Mouse (Mus musculus) c-Kit-positive CD71-positive TER-119-positive erythroid progenitor cells, embryonic 14.5 days (primary cell): Measurements from ENCODE around the gene Dync1li1.
A peak's percentile ranks its signal among the peaks of the same experiment; 100 is the strongest.

Source experiments
- DNase-seq: peaks from one replicate; pipeline ENCODE4 v3.0.0-alpha.2; 2013; ENCODE audit warnings: low spot score

Gene Dync1li1

GRCm38 (mm10) chr9:114688252-114688952 lies at the start of gene Dync1li1:
Gene Dync1li1 (plus strand): TSS chr9:114688790.
- DNase-seq = peak; percentile 95

- no peak for DNase-seq
Observed at GRCm38 (mm10) chr9:114639186-114639748, 49.3 kb upstream of the Dync1li1 start.

GRCm38 (mm10) chr9:114639839-114640646 lies 48.5 kb upstream of the Dync1li1 start, which contains the start of gene Cnot10:
Gene Cnot10 (minus strand): TSS chr9:114640184.
- DNase-seq = peak; percentile 98

- DNase-seq = no peak
Observed at GRCm38 (mm10) chr9:114646556-114647505, 41.8 kb upstream of the Dync1li1 start.

- DNase-seq = no peak
Observed at GRCm38 (mm10) chr9:114647506-114648432, 40.8 kb upstream of the Dync1li1 start.

GRCm38 (mm10) chr9:114648472-114648871 lies 40.1 kb upstream of the Dync1li1 start:
- peak; percentile 34 for DNase-seq

- no peak for DNase-seq
Observed at GRCm38 (mm10) chr9:114649371-114649770, 39.2 kb upstream of the Dync1li1 start.

GRCm38 (mm10) chr9:114650938-114651634 lies 37.5 kb upstream of the Dync1li1 start:
- DNase-seq = no peak

- no peak for DNase-seq
Observed at GRCm38 (mm10) chr9:114655356-114655755, 33.2 kb upstream of the Dync1li1 start.

GRCm38 (mm10) chr9:114656701-114657100 lies 31.9 kb upstream of the Dync1li1 start:
- no peak for DNase-seq

GRCm38 (mm10) chr9:114660506-114660905 lies 28.1 kb upstream of the Dync1li1 start:
- no peak for DNase-seq

- DNase-seq = no peak
Observed at GRCm38 (mm10) chr9:114660983-114661382, 27.6 kb upstream of the Dync1li1 start.

- DNase-seq = no peak
Observed at GRCm38 (mm10) chr9:114661991-114662390, 26.6 kb upstream of the Dync1li1 start.

GRCm38 (mm10) chr9:114663782-114664181 lies 24.8 kb upstream of the Dync1li1 start:
- no peak for DNase-seq

GRCm38 (mm10) chr9:114666858-114667257 lies 21.7 kb upstream of the Dync1li1 start:
- DNase-seq = no peak

- no peak for DNase-seq
Observed at GRCm38 (mm10) chr9:114668047-114668446, 20.5 kb upstream of the Dync1li1 start.

GRCm38 (mm10) chr9:114669011-114669410 lies 19.6 kb upstream of the Dync1li1 start:
- no peak for DNase-seq

- no peak for DNase-seq
Observed at GRCm38 (mm10) chr9:114671946-114672345, 16.6 kb upstream of the Dync1li1 start.

- no peak for DNase-seq
Observed at GRCm38 (mm10) chr9:114672703-114673561, 15.7 kb upstream of the Dync1li1 start.
